Mouse (Mus musculus) E14TG2a.4 (cell line): ENCODE measurements around the gene Ms4a6d.
"Not testable (repeated sequence)": the region's sequence is repeated elsewhere in the genome, so short reads cannot be mapped to it uniquely, and the experiment has no call there.

ENCODE experiments used
- CTCF ChIP-seq: conservative IDR thresholded peaks from 2 replicates; pipeline ENCODE4 v1.5.1; 2014; ENCODE audit warnings: low read length
- POU5F1 ChIP-seq: IDR thresholded peaks from 2 replicates; pipeline ENCODE4 v1.6.1; 2014; ENCODE audit warnings: low read length, borderline replicate concordance

DNA sequence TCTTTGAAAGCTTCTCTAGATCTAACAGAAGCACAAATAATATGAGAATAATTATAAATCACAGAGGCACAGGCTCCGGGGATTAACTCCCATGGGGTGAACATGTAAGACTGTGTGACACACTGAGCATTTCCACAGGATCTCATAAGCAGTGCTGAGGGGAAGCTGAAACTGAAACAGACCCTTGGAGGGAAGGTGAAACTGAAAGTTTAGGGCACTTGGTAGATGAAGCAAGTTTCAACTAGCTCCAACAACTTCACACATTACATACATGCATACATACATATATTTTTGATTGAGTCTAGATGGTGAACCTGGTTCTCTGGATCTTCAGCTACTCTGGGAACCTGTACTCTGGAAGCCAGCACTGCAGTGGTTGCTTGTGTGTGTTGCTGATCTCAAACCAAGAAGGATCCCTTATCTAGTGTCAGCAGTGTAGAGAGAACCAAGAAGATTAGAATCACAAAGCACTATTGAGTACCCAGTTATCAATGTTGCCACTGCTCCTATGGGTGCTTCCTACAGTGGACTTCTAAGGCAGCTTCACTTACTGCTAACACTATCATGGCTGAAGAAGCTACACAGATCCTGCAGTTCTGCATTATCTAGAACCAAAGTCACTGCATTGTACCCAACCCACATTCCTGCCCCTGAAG is 64.4 kb downstream of the Ms4a6d start:
- not testable (repeated sequence) for TF ChIP-seq CTCF, POU5F1
